Mouse (Mus musculus) spleen, postnatal 0 days (tissue): ENCODE data around the gene Itgb3bp. TPM values are rescaled to one million over a fixed set of nuclear protein-coding genes. Genes with fewer than 3 reads are reported as not detected.

Experiments used
- polyA plus RNA-seq: library from polyadenylated mRNA; unstranded; fragments of >200 nt; fragmentation: Nextera tagmentation; extraction: Ambion mirVana; gene quantifications from 2 replicates; pipeline ENCODE4 v1.2.1, GENCODE M21; 2015

Itgb3bp gene
- polyA plus RNA-seq, result 23.4 and 24.4 TPM in 2 replicates

GRCm38 (mm10) chr4:99929613-99930517 lies at the start of gene Itgb3bp:
Gene Itgb3bp, minus strand, starts transcription at chr4:99929813.

GRCm38 (mm10) chr4:99929149-99929612 lies 432 bp downstream of the Itgb3bp start, which contains the start of gene Pgm1:
Gene Pgm1, plus strand, starts transcription at chr4:99929414.

GRCm38 (mm10) chr4:99829094-99830073 lies 100.2 kb downstream of the Itgb3bp start, which contains the start of gene Efcab7:
Gene Efcab7, plus strand, starts transcription at chr4:99829198.

Other genes with a start within 250 kb of the Itgb3bp start
- 11.3 and 12.2 TPM in 2 replicates for gene Alg6, start 214.1 kb downstream of the Itgb3bp start, polyA plus RNA-seq
- gene Efcab7, start 100.6 kb downstream of the Itgb3bp start, polyA plus RNA-seq, result 9.6 TPM in 2 replicates
- 11.3 and 15.4 TPM in 2 replicates for gene Pgm1, start 399 bp downstream of the Itgb3bp start, polyA plus RNA-seq
- 1.7 and 2.5 TPM in 2 replicates for gene Ror1, start 166.0 kb upstream of the Itgb3bp start, polyA plus RNA-seq